Mouse (Mus musculus) megakaryocyte, embryonic 14.5 days (primary cell): ENCODE measurements around the gene Bach1.

Source experiments
- FLI1 ChIP-seq: IDR thresholded peaks from 2 replicates; pipeline ENCODE4 v1.6.1; 2012; ENCODE audit warnings: low read length, inconsistent platforms, mixed read lengths
- GATA1 ChIP-seq: IDR thresholded peaks from 3 replicates; pipeline ENCODE4 v1.6.1; 2012; ENCODE audit warnings: mixed read lengths, low read length, inconsistent platforms, borderline replicate concordance

- TF ChIP-seq FLI1 (no peak), GATA1 (no peak)
These were observed 41.5 kb upstream of the Bach1 start for GRCm38 (mm10) chr16:87657291-87657690.
